Mouse (Mus musculus): ENCODE measurements around the gene Phrf1. TPM values are rescaled to one million over a fixed set of nuclear protein-coding genes. Genes with fewer than 3 reads are reported as not detected.
"Not testable (repeated sequence)": the region's sequence is repeated elsewhere in the genome, so short reads cannot be mapped to it uniquely, and the experiment has no call there.

Gene Phrf1
- polyA plus RNA-seq, 1 experiment from 2014 or later, result 68.0 TPM

- Histone ChIP-seq H3K4me1 (ENCODE audit: control insufficient read depth, insufficient read depth, low read length) (peaks cover 12% of the 10 kb centered on the region), H3K4me2 (ENCODE audit: low read length) (peak overlapping the region; percentile 80), H3K9me3 (replicated peaks; ENCODE audit: control insufficient read depth, low read length, poor library complexity, severe bottlenecking) (no peaks in the 10 kb centered on the region), H3K9ac (ENCODE audit: low read depth, low read length) (0 out of 2 replicates have a peak overlapping the region, but pooled peaks have one; percentile 68), H3K36me3 (ENCODE audit: control insufficient read depth, insufficient read depth, low read length) (no peaks in the 10 kb centered on the region; the same call in 1 of the 2 replicates), H3K27ac (ENCODE audit: low read length) (peak overlapping the region; percentile 73; the same call in 1 of the 2 replicates), H3K4me3 (ENCODE audit: low read depth, low read length) (no peak overlapping the region), H3K27me3 (ENCODE audit: control insufficient read depth, insufficient read depth, low read depth, low read length) (no peaks in the 10 kb centered on the region)
- 90% methylated on average over 4 of the region's 4 CpGs for WGBS
- ATAC-seq, result no peak
These were observed 5.8 kb upstream of the Phrf1 start for GRCm38 (mm10) chr7:141222696-141223215.

DNA sequence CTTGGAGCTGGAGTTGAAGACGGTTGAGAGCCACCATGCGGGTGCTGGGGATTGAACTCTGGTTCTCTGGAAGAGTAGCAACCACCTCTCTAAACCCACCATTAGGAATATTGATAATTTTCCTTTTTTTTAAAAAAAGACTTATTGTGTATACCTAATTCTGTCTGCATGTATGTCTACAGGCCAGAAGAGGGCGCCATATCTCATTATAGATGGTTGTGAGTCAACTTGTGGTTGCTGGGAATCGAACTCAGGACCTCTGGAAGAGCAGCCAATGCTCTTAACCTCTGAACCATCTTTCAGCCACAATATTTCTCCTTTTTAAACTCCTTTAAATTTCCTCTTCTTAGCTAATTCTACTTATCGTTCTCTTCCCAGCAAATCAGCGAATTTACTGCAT is 2.0 kb upstream of the Phrf1 start:
- H3K4me2 ChIP-seq (ENCODE audit: low read length), result no peak overlapping the region
- WGBS, result 84% methylated on average over 6 of the region's 6 CpGs
- H3K9me3 ChIP-seq (replicated peaks; ENCODE audit: control insufficient read depth, low read length, poor library complexity, severe bottlenecking), result no peaks in the 10 kb centered on the region
- H3K9ac ChIP-seq (ENCODE audit: low read depth, low read length), result no peak overlapping the region
- no peak overlapping the region for H3K4me3 ChIP-seq (ENCODE audit: low read depth, low read length)
- no peak overlapping the region for H3K27ac ChIP-seq (ENCODE audit: low read length)
- H3K27me3 ChIP-seq (ENCODE audit: control insufficient read depth, insufficient read depth, low read depth, low read length), result no peaks in the 10 kb centered on the region
- ATAC-seq, result no peak
- H3K4me1 ChIP-seq (ENCODE audit: control insufficient read depth, insufficient read depth, low read length), result peaks cover 30% of the 10 kb centered on the region
- H3K36me3 ChIP-seq (ENCODE audit: control insufficient read depth, insufficient read depth, low read length), result 0 out of 2 replicates have a peak, but pooled peaks cover 2% of the 10 kb centered on the region

GRCm38 (mm10) chr7:141227796-141228195 is 788 bp upstream of the Phrf1 start:
- no peak for ATAC-seq
- Histone ChIP-seq H3K27me3 (ENCODE audit: control insufficient read depth, insufficient read depth, low read depth, low read length) (no peaks in the 10 kb centered on the region), H3K4me3 (ENCODE audit: low read depth, low read length) (no peak overlapping the region), H3K4me2 (ENCODE audit: low read length) (peak overlapping the region; percentile 35), H3K27ac (ENCODE audit: low read length) (peak overlapping the region; percentile 99), H3K9ac (ENCODE audit: low read depth, low read length) (peak overlapping the region; percentile 90; the same call in 1 of the 2 replicates), H3K36me3 (ENCODE audit: control insufficient read depth, insufficient read depth, low read length) (peaks cover 11% of the 10 kb centered on the region), H3K4me1 (ENCODE audit: control insufficient read depth, insufficient read depth, low read length) (peaks cover 21% of the 10 kb centered on the region), H3K9me3 (replicated peaks; ENCODE audit: control insufficient read depth, low read length, poor library complexity, severe bottlenecking) (no peaks in the 10 kb centered on the region)
- WGBS, result 61% methylated on average over 4 of the region's 4 CpGs

GRCm38 (mm10) chr7:141229702-141230101 is 1.1 kb downstream of the Phrf1 start:
- Histone ChIP-seq H3K36me3 (ENCODE audit: control insufficient read depth, insufficient read depth, low read length) (peaks cover 14% of the 10 kb centered on the region), H3K9me3 (replicated peaks; ENCODE audit: control insufficient read depth, low read length, poor library complexity, severe bottlenecking) (no peaks in the 10 kb centered on the region), H3K4me2 (ENCODE audit: low read length) (peak overlapping the region; percentile 94), H3K9ac (ENCODE audit: low read depth, low read length) (peak overlapping the region; percentile 90; the same call in 1 of the 2 replicates), H3K27ac (ENCODE audit: low read length) (no peak overlapping the region), H3K4me3 (ENCODE audit: low read depth, low read length) (peak overlapping the region; percentile 100), H3K4me1 (ENCODE audit: control insufficient read depth, insufficient read depth, low read length) (peaks cover 21% of the 10 kb centered on the region), H3K27me3 (ENCODE audit: control insufficient read depth, insufficient read depth, low read depth, low read length) (no peaks in the 10 kb centered on the region)
- no peak for ATAC-seq
- WGBS, result 65% methylated on average over 6 of the region's 6 CpGs

GRCm38 (mm10) chr7:141230570-141230969 is 2.0 kb downstream of the Phrf1 start:
- Histone ChIP-seq H3K4me3 (ENCODE audit: low read depth, low read length) (no peak overlapping the region), H3K27ac (ENCODE audit: low read length) (no peak overlapping the region), H3K9ac (ENCODE audit: low read depth, low read length) (no peak overlapping the region), H3K9me3 (replicated peaks; ENCODE audit: control insufficient read depth, low read length, poor library complexity, severe bottlenecking) (no peaks in the 10 kb centered on the region), H3K4me2 (ENCODE audit: low read length) (no peak overlapping the region), H3K27me3 (ENCODE audit: control insufficient read depth, insufficient read depth, low read depth, low read length) (no peaks in the 10 kb centered on the region), H3K4me1 (ENCODE audit: control insufficient read depth, insufficient read depth, low read length) (peaks cover 21% of the 10 kb centered on the region), H3K36me3 (ENCODE audit: control insufficient read depth, insufficient read depth, low read length) (peaks cover 16% of the 10 kb centered on the region)
- no peak for ATAC-seq
- 92% methylated on average over 4 of the region's 4 CpGs for WGBS

DNA sequence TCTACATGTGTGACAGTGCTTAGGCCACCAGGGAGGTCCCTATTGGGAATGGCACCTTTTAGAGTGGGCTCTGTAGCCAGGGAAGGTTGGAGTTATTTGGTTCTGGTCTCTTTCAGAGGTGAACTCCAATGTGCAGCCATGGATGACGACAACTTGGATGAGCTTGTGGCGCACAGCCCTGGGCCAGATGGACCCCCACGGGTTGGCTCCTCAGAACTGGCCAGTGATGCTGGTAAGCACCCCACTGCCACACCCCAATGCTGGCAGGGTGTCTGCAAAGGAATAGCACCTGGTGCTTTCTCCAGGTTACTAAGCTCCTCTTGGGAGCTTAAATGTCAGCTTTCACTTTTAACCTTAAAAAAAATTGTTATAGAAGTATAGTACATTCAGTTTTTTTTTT is 2.5 kb downstream of the Phrf1 start:
- H3K27ac ChIP-seq (ENCODE audit: low read length), result no peak overlapping the region
- no peak overlapping the region for H3K4me3 ChIP-seq (ENCODE audit: low read depth, low read length)
- no peak for ATAC-seq
- H3K36me3 ChIP-seq (ENCODE audit: control insufficient read depth, insufficient read depth, low read length), result peaks cover 18% of the 10 kb centered on the region
- peaks cover 21% of the 10 kb centered on the region for H3K4me1 ChIP-seq (ENCODE audit: control insufficient read depth, insufficient read depth, low read length)
- no peaks in the 10 kb centered on the region for H3K9me3 ChIP-seq (replicated peaks; ENCODE audit: control insufficient read depth, low read length, poor library complexity, severe bottlenecking)
- H3K9ac ChIP-seq (ENCODE audit: low read depth, low read length), result no peak overlapping the region
- no peak overlapping the region for H3K4me2 ChIP-seq (ENCODE audit: low read length)
- no peaks in the 10 kb centered on the region for H3K27me3 ChIP-seq (ENCODE audit: control insufficient read depth, insufficient read depth, low read depth, low read length)
- 95% methylated on average over 3 of the region's 3 CpGs for WGBS

GRCm38 (mm10) chr7:141231551-141231950 is 3.0 kb downstream of the Phrf1 start:
- Histone ChIP-seq H3K4me3 (ENCODE audit: low read depth, low read length) (no peak overlapping the region), H3K9me3 (replicated peaks; ENCODE audit: control insufficient read depth, low read length, poor library complexity, severe bottlenecking) (no peaks in the 10 kb centered on the region), H3K4me2 (ENCODE audit: low read length) (no peak overlapping the region), H3K4me1 (ENCODE audit: control insufficient read depth, insufficient read depth, low read length) (peaks cover 21% of the 10 kb centered on the region), H3K27me3 (ENCODE audit: control insufficient read depth, insufficient read depth, low read depth, low read length) (no peaks in the 10 kb centered on the region), H3K36me3 (ENCODE audit: control insufficient read depth, insufficient read depth, low read length) (peaks cover 20% of the 10 kb centered on the region), H3K27ac (ENCODE audit: low read length) (no peak overlapping the region), H3K9ac (ENCODE audit: low read depth, low read length) (no peak overlapping the region)
- no peak for ATAC-seq
- WGBS, result 92% methylated on average over 10 of the region's 10 CpGs

- not testable (repeated sequence) for H3K4me2 ChIP-seq (ENCODE audit: low read length); H3K9me3 ChIP-seq (replicated peaks; ENCODE audit: control insufficient read depth, low read length, poor library complexity, severe bottlenecking); H3K4me1 ChIP-seq (ENCODE audit: control insufficient read depth, insufficient read depth, low read length); H3K27me3 ChIP-seq (ENCODE audit: control insufficient read depth, insufficient read depth, low read depth, low read length); ATAC-seq; H3K9ac ChIP-seq (ENCODE audit: low read depth, low read length); H3K27ac ChIP-seq (ENCODE audit: low read length); H3K4me3 ChIP-seq (ENCODE audit: low read depth, low read length)
- peaks cover 31% of the 10 kb centered on the region for H3K36me3 ChIP-seq (ENCODE audit: control insufficient read depth, insufficient read depth, low read length)
- WGBS, result 93% methylated on average over 4 of the region's 4 CpGs
These were observed 21.9 kb downstream of the Phrf1 start for GRCm38 (mm10) chr7:141250486-141250885.

GRCm38 (mm10) chr7:141256159-141256558 is 27.6 kb downstream of the Phrf1 start:
- Histone ChIP-seq H3K4me1 (ENCODE audit: control insufficient read depth, insufficient read depth, low read length) (no peaks in the 10 kb centered on the region), H3K9me3 (replicated peaks; ENCODE audit: control insufficient read depth, low read length, poor library complexity, severe bottlenecking) (no peaks in the 10 kb centered on the region), H3K27ac (ENCODE audit: low read length) (no peak overlapping the region), H3K4me2 (ENCODE audit: low read length) (no peak overlapping the region), H3K4me3 (ENCODE audit: low read depth, low read length) (no peak overlapping the region), H3K27me3 (ENCODE audit: control insufficient read depth, insufficient read depth, low read depth, low read length) (no peaks in the 10 kb centered on the region), H3K9ac (ENCODE audit: low read depth, low read length) (no peak overlapping the region), H3K36me3 (ENCODE audit: control insufficient read depth, insufficient read depth, low read length) (peaks cover 43% of the 10 kb centered on the region)
- no peak for ATAC-seq
- WGBS, result 93% methylated on average over 10 of the region's 10 CpGs
